Mouse (Mus musculus): ENCODE results near the gene Pink1.

Pink1 gene

DNA sequence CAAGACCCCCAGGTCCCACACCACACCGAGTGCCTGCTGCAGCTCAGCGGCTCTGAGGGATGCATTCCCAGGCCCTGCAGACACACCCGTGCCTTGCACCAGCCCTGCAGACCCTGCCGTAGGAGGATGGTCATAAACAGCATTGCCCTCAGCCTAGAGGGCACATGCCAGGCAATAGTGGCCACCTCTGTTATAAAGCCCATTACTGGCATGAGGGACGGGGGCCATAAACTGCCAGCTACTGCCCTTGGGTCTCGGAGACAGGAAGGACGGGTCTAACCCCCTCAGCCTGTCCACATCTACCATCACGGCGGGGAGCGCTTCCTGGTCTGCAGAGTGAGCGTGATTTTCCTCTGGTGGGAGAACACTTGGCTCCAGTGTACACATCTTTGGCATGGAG lies 13.1 kb downstream of the Pink1 start:
- no peak for DNase-seq (ENCODE audit: low read depth, low spot score)

GRCm38 (mm10) chr4:138312105-138312504 lies 14.0 kb downstream of the Pink1 start:
- no peak for DNase-seq (ENCODE audit: low read depth, low spot score)

DNA sequence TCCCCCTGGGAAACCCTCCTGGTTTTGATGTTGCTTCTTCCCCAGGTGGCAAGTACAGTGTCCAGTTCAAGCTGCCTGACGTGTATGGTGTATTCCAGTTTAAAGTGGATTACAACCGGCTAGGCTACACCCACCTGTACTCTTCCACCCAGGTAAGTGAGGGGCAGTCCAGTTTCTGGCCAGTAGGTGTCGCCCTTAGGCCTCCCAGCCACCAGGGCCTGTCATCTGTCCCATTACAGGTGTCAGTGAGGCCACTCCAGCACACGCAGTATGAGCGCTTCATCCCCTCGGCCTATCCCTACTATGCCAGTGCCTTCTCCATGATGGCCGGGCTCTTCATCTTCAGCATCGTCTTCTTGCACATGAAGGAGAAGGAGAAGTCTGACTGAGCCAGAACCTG lies 14.5 kb downstream of the Pink1 start:
- DNase-seq (ENCODE audit: low read depth, low spot score): no peak

GRCm38 (mm10) chr4:138310311-138310910 lies 15.7 kb downstream of the Pink1 start:
- no peak for DNase-seq (ENCODE audit: low read depth, low spot score)

- DNase-seq (ENCODE audit: low read depth, low spot score): no peak
Measured at GRCm38 (mm10) chr4:138307739-138308138, 18.4 kb downstream of the Pink1 start.

- DNase-seq (ENCODE audit: low read depth, low spot score): no peak
Measured at GRCm38 (mm10) chr4:138307025-138307424, 19.1 kb downstream of the Pink1 start.

DNA sequence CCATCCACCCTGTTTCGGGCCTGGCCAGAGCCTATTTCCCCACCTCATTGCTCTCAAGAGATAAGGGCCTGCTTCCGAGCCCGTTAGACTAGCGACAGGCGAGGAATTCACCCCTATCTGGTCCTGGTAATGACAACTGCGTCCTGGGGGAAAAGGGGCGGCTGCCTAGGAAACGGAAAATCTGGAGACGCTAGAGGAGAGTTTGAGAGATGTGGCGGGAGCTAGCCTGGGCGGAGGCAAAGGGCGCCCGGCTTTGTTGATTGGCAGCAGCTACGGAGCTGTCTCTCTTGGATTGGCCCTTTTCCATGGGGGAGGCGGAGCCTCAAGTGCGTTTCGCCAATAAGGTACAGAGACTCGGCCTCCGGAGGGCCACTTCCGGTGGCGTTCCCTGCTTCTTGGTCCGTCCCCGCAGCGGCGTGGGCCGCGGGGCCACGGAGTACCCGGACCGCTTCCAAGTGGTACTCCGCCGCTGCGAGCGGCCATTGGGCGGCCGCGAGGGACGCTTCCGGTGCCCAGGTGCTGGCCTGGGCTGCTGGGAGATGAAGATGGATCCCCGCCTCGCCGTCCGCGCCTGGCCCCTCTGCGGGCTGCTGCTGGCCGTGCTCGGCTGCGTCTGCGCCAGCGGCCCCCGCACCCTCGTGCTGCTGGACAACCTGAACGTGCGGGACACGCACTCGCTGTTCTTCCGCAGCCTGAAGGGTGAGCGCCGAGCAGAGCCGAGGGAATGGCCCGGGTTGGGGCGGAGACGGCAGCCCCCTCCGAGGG lies 21.6 kb downstream of the Pink1 start, which contains the start of gene Ddost:
TSS of gene Ddost (plus strand) at position 391 of the 765 bp plus-strand sequence.
- peak; percentile 98 for DNase-seq (ENCODE audit: low read depth, low spot score)

DNA sequence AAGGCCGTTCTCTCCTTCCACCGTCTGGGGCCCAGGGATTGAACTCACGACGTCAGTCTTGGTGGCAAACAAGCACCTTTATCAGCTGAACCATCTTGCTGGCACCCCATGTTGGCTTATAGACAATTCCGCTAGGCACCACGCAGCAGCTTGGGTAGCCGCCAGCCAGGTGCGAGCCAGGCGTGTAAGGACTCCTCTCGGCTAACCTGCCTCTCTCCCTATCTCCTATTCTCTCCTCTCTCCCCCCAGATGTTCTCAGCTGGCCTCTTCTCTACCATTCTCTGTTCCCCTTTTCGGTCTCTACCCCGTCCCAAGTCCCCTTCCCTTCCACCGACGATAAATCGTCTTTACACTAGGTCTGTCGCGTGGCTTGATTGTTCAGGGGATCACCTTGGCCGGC lies 22.4 kb downstream of the Pink1 start:
- DNase-seq (ENCODE audit: low read depth, low spot score): peak; percentile 32

GRCm38 (mm10) chr4:138303011-138303410 lies 23.1 kb downstream of the Pink1 start:
- no peak for DNase-seq (ENCODE audit: low read depth, low spot score)

DNA sequence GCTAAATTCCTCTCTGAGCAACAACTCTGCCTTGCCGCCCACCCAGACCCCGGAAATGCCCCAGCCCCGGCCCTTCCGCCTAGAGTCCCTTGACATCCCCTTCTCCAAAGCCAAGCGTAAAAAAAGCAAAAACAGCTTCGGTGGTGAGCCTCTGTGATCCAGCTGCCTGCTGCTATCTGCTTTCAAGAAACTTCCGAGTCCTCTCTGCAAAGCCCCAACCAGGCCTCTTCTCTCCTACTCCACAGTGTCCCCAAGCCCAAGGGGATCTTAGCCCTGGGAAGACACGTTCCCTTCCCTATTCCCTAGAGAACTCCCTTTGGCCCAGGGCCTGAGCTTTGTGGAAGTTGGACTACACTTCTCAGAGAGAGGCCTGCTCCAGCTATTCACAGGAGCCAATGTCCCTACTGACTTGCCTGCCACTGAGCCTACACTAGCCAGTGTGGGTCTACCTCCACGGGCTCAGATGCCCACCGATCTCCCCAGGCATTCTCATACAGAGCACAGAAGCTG lies 24.8 kb downstream of the Pink1 start:
- no peak for DNase-seq (ENCODE audit: low read depth, low spot score)

DNA sequence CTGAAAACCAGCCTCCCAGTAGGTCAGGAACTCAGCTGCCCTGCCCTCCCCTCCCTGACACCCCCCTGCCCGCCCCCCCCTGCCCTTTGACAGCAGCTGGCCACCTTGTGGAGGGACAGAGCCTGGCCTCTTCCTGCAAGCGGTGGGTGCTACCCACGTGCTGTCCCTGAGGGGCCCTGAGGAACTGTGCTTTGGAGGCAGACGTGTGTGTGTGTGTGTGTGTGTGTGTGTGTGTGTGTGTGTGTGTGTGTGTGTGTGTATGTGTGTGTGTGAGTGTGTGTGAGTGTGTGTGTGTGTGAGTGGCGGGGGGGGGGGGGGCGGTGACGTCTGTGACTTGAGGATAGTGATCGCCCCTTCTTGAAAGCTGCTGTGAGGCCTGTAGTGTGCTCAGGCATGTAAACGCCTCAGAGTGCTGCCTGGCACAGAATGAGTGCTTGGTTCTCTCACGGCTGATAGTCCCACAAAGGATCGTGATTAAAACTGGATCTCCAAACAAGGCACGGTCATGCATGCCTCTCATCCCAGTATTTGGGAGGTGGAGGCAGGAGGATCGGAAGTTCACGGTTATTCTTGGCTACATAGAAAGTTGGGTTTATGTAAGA lies 32.1 kb downstream of the Pink1 start:
- no peak for DNase-seq (ENCODE audit: low read depth, low spot score)

GRCm38 (mm10) chr4:138293261-138293948 lies 32.7 kb downstream of the Pink1 start:
- no peak for DNase-seq (ENCODE audit: low read depth, low spot score)

GRCm38 (mm10) chr4:138292028-138292427 lies 34.1 kb downstream of the Pink1 start:
- DNase-seq (ENCODE audit: low read depth, low spot score): no peak

- DNase-seq (ENCODE audit: low read depth, low spot score): peak; percentile 67
Measured at GRCm38 (mm10) chr4:138288691-138289090, 37.4 kb downstream of the Pink1 start.

- DNase-seq (ENCODE audit: low read depth, low spot score): no peak
Measured at GRCm38 (mm10) chr4:138286411-138286810, 39.7 kb downstream of the Pink1 start.

DNA sequence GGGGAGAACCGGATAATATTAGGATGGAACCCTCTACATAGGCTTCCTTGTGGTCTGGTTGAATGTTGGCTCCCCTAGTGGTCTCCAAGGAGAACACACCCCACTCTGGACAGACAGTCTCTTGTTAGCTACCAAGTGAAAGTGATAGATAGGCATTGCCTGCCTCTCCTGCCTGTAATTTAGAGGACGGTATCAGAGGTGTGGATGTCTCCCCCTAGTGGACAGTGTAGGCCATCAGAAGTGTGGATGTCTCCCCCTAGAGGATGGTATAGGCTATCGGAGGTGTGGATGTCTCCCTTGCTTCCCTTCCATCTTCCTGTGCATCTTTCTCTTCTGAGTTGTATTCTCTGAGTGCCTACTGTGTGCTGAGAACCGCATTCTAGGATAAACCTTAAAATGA lies 43.3 kb downstream of the Pink1 start:
- DNase-seq (ENCODE audit: low read depth, low spot score): peak; percentile 90

DNA sequence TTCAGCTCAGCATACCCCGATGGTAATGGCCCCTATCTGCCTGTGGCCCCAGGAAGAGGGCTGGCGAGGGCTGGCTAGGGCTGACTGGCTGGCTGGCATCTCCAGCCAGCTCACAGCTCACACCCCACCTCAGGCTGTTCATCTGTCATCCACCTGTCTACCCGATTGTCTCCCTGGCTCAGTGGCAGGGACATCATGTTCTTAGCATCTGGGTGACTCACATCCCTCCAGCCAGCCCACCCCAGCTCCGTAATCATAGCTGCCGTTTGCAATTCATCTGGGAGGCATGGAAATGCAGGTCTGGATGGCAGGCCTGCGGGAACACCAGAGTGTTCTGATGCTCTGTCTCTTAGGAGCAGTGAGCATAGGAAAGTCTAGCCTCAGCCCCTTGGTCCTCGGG lies 47.8 kb downstream of the Pink1 start:
- DNase-seq (ENCODE audit: low read depth, low spot score): no peak

DNA sequence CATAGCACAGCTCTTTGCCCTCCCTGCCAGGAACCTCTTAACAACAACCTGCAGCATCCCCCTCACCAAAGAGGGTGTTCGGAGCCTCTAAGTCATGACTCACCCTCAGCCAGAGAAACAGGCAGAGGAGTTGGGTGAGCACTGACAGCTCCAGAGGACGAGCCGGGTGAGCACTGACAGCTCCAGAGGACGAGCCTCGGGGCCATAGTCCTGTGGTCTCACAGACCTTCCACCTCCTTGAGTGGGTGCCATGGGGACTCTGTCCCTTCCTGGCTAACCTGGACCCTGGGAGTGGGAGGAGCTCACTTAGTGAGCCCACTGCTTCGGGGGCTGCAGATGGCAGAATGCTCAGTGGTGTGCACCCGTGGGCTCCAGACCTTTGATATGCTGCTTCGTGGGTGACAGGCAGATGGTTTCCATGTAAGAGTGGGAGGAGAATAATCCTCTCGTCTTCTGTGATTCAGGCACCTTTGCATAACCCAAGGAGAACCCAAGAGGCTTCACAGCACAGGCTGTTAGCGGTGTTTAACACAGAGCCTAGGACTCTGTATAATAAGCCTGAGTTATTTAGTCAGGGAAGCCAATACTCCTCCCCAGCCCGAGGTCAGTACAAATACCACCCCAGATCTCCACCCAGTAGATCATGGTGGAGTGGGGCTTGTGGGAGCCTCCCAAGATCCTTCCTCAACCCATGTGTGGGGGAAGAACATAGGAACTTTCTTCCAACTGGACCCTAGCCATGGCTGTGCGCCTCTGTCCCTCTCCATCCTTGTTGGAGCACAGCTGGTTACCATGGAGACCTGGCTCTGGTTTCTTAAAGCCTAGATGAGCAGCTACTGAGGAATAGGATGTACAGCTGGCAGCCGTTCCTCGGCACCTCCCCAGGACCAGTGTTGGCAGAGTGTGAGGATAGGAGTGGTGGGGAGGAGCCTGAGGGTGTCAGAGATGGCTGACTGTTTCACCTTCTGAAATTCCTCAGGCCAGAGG lies 53.8 kb downstream of the Pink1 start:
- no peak for DNase-seq (ENCODE audit: low read depth, low spot score)

GRCm38 (mm10) chr4:138267869-138268268 lies 58.2 kb downstream of the Pink1 start:
- DNase-seq (ENCODE audit: low read depth, low spot score): no peak

Data from A20 (cell line).